Mouse (Mus musculus) adrenal gland, postnatal 36 days (tissue): ENCODE measurements around the gene Upk1a. TPM values are rescaled to one million over a fixed set of nuclear protein-coding genes. Genes with fewer than 3 reads are reported as not detected.

Experiments
- DNase-seq, 2 experiments: peaks; one replicate each; pipeline ENCODE4 v3.0.0; 2021; ENCODE audit warnings: mixed read lengths in 1 of 2
- total RNA-seq, 2 experiments: library from RNA; stranded (reverse); gene quantifications; 2 replicates each; pipeline ENCODE4 v1.2.3; 2021

Upk1a gene
- total RNA-seq, 2 experiments from 2014 or later, result 0.43 TPM; not detected in 1

DNA sequence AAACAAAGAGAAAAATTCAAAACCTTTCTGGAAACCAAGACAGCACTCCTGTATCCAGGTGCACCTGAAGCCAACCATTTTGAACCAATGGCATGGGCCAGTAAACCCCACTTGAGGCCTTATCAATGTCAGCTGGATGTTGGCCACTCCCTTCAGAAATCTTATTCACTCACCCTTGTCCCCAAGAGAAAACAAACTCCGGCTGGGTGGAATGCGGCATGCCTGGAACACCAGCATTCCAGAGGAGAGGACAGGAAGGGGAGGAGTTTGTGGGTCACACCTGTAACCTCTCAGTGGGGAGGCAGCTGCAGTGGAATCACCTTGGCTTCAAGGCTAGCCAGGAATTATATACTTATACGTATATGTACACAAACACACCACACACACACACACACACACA lies 10.1 kb downstream of the Upk1a start:
- DNase-seq, result no peak

DNA sequence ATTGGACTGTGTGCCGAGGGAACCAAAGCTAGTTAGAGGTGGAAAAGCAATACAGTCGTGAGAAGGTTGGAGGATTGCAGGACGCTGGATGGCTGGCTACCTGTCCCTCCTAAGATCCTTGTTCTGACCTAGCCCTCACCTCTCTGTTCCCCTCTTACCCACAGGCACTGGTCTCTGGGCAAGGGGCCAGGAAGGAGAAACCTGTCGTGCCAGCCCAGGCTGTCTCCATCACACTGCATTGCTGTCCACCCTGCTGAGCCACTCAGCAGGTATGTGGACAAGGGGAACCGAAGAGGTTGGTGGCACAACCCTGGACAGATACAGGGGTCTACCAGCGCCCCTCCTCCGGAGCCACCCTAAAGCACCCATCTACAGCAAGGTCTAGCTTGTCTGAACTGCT lies 12.0 kb downstream of the Upk1a start:
- DNase-seq, result no peak

DNA sequence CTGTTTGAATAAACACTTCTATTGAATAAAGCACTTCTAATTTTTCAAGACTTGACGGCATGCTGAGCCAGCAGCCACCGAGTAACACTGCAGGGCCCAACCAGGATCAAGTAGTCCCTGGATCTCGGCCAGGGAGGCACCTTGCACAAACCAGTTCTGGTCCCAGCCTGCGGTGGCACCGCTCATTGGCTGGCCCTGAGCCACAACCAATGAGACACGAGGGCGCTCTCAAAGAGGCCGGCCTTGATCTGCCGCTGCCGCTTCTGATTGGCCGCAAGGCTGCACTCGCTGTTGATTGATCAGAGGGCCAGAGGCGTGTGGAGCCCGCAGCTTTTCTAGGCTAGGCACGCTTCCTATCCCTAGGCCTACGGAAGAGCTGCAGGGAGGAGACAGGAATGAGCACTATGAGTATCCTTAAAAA lies 12.7 kb downstream of the Upk1a start:
- DNase-seq, result peak; percentile 96

DNA sequence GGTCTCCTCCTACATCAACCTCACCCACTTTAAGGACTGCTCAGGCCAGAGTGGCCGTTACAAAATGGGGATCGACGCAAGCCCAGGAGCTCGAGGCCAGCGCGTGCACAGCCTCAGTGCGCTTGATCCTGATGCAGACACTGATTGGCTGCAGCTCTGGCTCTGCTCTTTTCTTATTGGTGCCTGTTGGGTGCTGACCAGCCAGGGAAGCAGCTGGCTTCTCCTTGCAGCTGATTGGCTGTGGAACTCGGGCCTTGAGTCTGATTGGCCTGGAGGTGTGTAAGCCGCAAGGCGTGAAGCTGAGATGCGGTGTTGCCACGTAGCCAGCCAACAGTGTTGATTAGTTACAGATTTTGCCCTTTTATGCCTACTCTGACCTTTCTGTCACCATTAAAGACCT lies 13.9 kb downstream of the Upk1a start, which contains the start of gene Zbtb32:
Zbtb32 (minus strand) TSS at position 124 of the 400 bp plus-strand sequence.
- DNase-seq, result no peak

DNA sequence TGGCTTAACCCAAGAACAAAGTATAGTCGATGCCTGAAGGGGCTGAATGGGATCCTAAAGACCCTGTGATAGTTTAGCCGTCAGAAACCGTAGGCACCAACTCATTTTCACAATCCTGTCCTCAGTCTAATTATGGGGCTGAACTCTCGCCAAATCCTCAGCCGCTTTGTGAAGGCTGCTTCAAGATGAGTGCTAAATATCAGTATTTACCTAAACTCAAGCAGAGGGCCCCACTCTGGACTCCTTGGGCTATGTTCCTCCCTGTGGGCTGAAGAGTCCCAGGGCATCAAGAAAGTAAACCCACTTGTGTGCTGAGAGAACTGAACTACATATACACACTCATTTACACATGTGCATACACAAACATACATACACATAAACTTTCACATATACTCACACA lies 15.8 kb downstream of the Upk1a start:
- DNase-seq, result no peak

DNA sequence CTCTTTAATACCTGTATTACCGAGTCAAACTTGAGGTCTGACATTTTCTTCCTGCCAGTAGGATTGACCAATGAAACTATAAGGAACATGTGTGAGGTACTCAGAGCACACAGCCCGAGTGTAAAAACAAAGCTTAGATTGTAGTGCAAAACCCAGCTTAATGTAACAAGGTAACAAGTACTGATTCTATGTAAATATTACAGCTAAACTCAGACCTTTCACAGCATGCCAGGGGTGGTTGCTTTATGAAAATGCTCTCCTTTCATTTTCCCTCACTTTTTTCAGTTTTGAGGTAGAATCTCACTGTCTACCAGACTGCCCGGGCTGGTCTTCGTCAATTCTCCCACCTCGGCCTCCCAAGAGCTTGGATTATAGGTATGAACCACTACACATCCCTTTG lies 16.6 kb downstream of the Upk1a start:
- no peak for DNase-seq

DNA sequence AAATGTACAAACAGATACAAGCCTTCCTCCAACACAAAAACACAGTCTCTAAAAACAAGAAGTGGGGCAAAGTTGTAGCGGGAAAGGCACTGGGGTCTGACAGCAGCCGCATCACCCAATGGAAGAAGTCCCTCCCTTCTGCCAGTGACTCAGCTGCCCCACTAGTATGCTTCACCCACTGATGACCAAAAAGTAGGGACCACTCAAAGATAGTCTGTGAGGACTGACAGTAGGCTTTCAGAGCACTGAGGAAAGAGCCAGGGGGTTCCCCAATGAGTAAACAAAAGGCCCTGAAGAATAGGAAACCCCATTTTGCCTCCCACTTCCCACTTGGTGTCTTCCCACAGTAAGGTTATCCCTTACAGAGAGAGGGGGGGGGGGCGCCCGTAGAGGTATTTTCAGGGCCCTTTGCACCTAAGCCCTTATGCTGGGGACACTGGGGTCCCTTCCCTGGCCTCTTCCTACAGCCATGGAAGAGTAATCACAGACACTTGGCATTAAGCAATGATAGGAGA lies 18.1 kb downstream of the Upk1a start:
- no peak for DNase-seq

DNA sequence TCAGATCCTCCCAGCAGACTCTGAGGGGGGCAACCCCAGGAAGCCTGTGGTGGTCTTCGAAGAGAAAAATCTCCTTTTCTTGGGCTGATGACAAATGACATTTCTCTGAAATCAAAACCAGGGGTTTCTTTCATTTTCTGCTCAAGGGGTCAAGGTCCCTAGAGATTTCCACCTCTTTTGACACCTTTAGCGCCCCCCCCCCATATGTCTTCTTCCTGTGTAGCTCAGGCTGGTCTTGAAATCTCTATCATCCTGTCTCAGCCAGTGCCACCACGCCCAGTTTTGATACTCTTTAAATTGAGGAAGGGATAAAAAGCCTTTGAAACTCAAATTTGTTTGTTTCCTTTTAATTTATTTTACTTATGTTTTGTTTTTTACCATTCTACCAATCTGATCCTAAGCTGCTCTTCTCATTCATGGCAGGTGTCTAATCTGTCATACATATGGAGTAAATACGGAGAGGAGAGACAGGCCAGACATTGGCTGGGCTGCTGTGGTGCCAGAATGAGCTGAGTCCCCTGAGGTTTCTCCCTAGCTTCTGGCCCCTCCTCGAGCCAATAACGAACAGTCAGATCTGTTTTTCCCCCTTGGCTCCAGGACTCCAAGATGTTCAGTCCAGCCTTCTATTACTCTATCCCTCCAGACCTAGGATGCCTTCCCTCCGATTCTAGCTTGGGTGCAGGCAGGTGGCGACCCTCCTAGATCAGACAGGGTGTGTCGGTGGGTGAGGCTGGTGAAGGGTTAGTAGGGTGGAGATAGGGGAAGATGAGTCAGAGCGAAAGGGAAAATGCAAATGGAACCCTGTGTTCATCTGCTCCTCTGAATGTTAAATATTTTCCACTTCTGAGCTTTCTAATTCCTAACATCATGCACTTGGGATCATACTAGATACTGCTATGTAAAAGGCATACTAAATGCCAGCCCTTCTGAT lies 18.8 kb downstream of the Upk1a start:
- DNase-seq, result no peak

DNA sequence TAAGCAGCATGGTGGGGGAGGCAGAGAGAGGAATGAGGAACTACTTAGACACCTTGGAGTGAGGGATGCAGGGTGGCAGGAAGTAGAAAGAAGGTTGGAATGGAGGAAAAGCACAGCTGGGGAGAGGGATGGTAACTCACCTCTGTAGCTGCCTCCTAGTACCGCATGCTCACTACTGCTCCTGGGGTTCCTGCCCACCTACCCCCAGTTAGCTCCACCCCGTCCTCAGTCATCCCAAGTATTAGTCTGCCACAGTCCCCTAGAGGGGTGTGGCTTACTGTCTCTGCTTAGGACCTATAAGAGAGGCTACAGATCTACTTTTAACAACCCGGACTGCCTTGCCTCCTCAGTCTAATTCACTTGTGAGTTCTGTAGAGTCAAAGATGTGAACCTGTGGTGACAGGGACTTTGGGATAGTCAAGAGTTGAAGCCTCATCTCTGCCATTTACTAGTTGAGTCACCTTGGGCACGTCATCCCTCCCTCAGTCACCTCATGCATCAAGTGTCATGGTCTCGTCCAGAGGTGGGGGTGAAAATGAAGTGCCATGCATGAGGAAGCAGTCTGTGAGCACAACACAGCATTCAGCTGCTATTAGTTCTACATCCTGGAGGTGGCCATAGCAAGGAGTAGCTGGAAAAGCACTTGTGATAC lies 19.7 kb downstream of the Upk1a start:
- DNase-seq, result no peak

DNA sequence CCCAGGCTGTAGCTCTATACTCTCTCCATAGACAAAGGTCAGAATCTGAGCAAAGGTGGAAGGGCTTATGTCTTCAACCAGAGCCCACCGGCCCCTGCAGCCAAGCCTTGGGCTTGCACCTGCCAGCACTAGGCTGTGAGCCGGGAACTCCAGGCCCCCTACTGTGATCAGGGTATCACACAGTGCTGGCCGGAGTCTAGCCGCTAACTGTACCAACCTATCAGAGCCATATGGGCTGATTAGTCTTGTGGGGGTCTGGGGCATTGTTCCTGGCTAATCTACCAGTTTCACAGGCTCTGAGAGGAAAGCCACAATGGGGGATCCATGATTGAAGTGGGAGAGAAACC lies 21.1 kb downstream of the Upk1a start:
- DNase-seq, result no peak

DNA sequence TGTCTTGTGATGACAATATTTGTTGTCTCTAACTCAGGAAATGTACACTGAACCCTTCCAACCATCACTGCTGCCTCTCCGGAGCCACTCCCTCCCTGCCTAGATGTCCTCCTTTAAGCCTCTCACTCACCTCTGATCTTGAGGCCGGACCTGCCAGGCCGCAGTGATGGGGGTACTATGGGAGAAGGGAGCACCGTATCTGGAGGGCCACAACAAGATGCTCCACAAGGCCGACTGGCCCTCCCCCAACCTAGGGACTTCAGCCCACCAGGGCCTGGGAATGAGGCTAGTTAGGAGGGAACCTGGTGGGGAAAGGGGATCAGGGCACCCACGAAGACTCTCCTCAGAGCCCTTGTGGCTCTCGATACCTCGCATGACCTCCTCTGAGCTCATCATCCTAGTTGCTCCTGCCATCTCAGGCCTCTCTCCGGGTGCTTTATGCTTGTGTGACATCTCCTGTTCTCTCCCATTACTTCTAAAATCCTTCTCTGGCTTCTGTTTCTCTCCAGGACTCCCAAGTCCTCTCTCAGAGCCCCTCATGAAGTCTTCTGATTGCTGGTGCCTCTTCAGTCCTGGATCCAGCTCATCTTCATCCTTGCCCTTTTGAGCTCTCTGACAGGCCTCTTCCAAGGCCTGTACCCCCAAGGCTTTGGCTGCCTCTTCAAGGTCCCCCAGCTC lies 21.6 kb downstream of the Upk1a start:
- DNase-seq, result no peak

DNA sequence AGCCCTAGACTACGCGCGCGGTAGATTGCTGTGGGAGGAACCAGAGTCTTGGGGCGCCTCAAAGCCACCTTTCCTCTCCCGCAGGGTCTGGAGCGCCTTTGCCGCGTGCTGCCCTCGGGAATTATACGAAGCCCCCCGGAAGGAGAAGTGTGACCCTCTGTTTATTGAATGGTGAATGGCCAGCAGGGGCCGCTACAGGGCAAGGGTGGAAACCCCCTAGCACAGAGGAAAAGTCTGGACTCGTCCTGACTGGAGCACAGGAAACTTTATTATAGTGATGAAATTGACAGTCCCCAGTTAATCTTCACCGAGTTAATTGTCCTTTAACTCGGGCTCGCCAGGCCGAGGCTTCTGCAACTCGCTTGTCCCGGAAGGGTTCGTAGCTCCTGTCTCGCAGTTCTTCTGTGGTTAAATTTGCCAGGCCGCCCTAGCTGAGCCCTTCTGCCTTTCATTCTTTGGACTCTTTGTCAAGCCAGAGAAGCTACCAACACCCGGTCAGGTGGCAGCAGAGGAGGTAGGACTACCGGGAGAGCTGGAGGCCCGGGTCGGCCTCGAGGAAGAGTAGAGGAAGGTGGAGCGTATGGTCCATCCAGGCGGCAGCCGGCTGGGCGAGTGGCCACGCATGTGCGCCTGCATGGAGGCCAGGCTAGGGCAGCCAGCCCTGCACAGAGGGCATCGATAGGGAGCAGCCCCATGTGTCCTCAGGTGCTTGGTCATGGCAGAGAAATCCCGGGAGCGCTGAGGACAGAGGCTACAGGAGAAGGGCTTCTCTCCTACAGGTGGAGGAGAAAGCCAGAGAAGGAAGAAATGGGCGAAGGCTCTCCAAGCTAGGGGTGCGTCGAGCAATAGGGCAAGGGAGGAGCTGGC lies 23.0 kb downstream of the Upk1a start:
- DNase-seq, result peak; percentile 84 to 89

DNA sequence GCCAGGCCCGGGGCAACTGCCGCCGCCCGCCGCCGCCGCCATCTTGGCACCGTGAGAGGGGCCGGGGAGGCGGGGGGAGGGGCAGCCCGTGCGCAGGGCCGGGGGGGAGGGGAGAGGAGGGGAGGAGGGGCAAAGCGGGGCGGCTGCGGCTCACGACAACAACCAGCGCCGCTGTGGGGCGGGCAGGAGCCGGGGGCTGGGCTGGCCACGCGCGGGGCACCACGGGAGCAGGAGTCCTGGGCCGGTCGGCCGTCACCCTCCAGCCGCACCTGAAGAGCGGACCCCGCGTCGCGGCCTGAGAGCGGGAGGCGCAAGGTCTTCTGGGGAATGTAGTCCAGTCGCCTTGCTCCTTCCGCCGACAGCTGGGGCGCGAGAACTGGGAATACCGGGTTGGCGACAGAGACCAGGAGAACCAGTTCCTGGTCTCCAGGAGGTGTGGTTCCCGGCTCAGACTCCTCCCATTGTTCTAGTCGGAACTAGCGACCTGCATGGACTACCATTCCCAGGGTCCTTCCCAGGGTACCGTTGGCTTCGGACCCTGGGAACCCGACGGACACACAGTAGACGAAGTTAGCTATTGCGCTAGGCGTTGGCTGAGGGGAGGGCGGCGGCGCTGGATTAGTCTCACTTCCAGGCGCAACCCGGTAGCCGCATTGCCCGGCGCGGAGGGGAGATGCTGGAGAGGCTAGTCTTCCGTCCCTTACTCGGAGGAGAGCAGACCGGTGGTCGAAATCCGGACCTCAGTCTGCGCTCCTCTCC lies 23.8 kb downstream of the Upk1a start, which contains the start of gene Kmt2b:
Kmt2b (minus strand) TSS at position 51 of the 759 bp plus-strand sequence.
- DNase-seq, result peak; percentile 98

DNA sequence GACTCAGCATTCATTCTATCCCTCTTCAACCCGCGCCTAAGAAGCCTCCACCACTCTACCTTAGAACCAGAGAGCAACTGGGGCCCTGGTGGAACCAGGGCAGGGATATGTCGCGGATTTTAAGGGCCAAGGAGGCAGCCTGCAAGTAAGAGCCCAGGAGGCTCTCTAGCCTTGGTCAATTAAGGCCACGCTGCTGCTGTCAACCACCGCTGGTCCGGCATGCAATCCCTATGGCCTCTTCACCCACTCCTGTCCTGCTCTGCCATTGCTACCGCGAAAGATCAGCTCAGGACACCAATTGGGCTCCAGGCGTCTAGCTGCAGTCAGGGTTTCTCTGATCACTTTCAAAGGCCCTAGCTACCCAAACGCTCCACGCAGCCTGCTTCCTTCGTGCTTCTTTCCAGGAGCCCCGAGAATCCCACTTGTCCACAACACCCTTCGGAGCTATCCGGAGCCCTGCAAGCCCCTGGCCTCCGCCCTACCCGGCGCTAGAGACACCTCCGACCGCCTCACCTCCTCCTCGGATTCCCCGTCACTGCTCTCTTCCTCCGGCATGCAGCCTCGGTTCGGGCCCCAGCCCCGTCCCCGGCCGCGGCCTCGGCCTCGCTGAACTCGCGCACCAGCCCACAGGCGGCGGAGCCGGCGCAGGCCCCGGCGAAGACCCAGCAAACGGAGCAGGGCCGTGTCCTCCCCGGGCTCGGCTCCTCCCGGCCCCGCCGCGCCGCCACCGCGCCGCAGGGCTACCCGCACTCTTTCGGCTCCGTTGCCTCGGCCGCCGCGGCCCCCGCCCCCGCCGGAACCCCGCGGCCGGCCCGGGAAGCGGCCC lies 24.6 kb downstream of the Upk1a start:
- peak; percentile 41 to 58 for DNase-seq

DNA sequence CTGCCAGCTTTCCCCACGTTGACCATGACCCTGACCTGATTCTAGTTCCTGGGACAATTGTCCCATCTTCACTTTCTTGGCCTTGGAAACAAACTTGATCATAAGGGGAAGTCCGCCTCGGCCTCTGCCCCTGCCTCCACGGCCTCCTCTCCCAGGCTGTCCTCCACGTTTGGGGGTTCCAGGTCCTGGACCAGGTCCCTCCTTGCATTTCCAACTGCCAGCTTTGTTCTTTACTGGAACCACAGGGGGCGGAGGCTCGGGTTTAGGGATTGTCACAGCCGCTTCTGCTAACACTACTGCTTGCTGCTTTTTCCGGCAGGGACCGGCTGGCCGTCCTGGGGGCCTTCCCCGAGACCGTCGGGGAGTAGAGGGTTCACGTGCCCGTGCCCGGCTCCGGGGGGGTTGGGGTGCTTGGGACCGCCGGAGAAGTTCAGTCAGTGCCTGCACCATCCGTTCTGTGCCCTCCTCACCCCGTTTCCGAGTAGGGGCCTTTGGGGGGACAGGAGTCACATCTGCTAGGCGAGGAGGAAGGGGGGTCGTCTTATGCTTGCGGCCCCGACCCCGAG lies 26.1 kb downstream of the Upk1a start:
- DNase-seq, result no peak

DNA sequence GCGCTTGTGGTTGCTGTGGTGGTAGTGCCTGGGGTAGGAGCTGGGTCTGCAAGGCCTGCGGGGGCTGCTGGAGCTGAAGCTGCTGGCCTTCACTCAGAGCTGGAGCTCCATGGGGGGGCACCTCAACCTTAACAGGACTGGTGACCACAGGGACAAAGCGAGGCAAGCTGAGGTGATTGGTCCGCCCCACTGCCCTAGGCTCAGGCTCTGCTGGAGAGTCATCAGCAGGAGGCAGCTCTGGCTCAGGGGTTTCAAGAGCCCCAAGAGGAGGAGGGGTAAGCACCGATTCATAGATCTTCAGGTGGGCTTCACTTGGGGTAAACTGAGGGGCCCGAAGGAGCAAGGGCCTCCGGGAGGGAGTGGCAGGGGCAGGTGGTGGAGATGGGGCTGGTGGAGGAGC lies 27.5 kb downstream of the Upk1a start:
- no peak for DNase-seq

DNA sequence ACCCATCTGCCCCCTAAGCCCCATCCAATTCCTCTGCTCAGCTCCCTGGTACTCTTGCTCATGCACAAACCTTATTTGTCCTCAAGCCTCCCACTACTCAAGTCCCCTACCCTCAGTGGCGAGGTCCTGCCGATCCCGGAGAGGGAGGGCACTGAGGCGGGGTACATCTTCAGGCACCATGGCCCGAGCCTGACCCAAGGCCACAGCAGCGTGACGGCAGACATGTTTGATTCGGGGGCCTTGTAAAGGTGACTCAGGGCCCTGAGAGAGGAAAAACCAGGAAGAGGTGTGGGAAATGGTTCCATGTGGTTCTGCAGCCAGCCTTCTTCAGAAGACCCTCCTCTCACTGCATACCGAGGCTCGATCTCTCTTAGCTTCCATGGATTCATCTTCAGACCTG lies 28.3 kb downstream of the Upk1a start:
- DNase-seq, result no peak

DNA sequence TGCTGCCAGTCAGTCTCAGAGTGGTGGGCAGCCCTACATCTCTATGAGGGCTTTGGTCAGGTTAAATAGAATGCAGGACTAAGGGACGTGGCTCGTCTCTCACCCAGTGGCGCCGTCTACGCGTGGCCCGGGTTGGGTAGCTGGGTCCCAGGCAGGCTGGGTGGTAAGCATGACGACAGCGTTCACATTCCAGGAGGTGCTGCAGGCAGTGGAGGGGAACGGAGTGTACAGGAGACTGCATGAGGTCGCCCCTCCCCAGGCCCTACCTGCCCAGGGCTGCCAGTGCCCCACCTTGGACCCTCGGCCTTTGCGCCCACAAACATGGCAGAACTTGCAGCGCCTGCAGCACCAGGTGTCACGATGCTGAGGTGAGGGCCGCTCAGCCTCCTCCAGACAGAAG lies 31.1 kb downstream of the Upk1a start:
- no peak for DNase-seq

DNA sequence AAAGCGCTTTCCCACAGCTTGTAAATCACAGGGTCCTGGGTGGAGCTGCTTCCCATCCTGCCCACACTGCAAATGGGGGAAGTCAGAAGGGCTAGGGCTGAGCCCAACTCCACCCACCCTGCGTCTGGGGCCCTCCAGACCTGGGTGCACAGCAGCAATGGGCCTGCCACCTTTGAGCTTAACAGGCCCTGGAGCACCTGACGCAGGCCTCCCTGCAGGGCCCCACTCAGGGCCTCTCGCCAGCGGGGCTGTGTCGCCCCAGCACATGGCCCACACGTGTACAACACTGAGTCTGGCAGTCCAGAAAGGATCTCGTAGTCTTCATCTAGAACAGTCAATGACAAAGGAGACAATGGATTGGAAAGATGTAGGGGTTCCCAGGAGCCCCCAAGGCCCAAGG lies 32.7 kb downstream of the Upk1a start:
- DNase-seq, result no peak

DNA sequence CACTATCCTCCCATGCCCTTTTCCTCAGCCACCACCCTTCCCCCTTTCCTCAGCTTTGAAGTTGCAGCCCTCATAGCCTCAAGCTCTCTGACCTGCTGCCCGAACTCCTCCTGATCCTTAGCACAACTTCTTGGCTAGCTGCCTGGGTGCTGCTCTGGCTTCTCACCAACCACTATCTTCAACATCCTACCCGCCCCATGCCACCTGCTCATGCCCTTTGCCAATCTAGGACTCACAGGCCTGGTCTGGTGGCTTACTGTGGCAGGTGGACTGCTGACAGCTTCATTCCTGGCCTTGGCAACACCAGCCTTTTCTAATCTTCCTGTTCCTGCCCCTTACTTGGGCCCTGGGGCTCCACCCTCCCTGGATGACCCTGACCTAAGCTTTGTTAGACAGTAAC lies 39.7 kb downstream of the Upk1a start:
- DNase-seq, result peak; percentile 67 to 75
